Mouse (Mus musculus) urinary bladder, postnatal 25 days (tissue): ENCODE results near the gene Phf11b.
"Not testable (repeated sequence)": the region's sequence is repeated elsewhere in the genome, so short reads cannot be mapped to it uniquely, and the experiment has no call there.

Experiments
- DNase-seq: peaks from one replicate; pipeline ENCODE4 v3.0.0; 2022; ENCODE audit warnings: low spot score

Gene Phf11b

GRCm38 (mm10) chr14:59341189-59341588, at the start of gene Phf11b:
Phf11b (minus strand) TSS chr14:59341351.
- DNase-seq = not testable (repeated sequence)

- DNase-seq = peak; percentile 8
Measured at GRCm38 (mm10) chr14:59390181-59390580, 49.0 kb upstream of the Phf11b start.

- no peak for DNase-seq
Measured at GRCm38 (mm10) chr14:59389532-59389931, 48.4 kb upstream of the Phf11b start.

GRCm38 (mm10) chr14:59370348-59371068, 29.4 kb upstream of the Phf11b start:
- no peak for DNase-seq

- DNase-seq = no peak
Measured at GRCm38 (mm10) chr14:59366386-59367105, 25.4 kb upstream of the Phf11b start.

GRCm38 (mm10) chr14:59365244-59365644, 24.1 kb upstream of the Phf11b start, which contains the start of gene Phf11d:
Phf11d (minus strand) TSS chr14:59365470.
- peak; percentile 29 for DNase-seq

GRCm38 (mm10) chr14:59339541-59339940, 1.6 kb downstream of the Phf11b start:
- DNase-seq = no peak

GRCm38 (mm10) chr14:59336056-59336455, 5.1 kb downstream of the Phf11b start:
- DNase-seq = not testable (repeated sequence)

- peak; percentile 33 for DNase-seq
Measured at GRCm38 (mm10) chr14:59330499-59330898, 10.7 kb downstream of the Phf11b start.

- DNase-seq = not testable (repeated sequence)
Measured at GRCm38 (mm10) chr14:59319970-59320369, 21.2 kb downstream of the Phf11b start.

- DNase-seq = peak; percentile 19
Measured at GRCm38 (mm10) chr14:59319036-59319435, 22.1 kb downstream of the Phf11b start.

- DNase-seq = not testable (repeated sequence)
Measured at GRCm38 (mm10) chr14:59297391-59297790, 43.8 kb downstream of the Phf11b start, which contains the start of gene Phf11a. Phf11a (minus strand) TSS chr14:59297522.

GRCm38 (mm10) chr14:59291769-59292168, 49.4 kb downstream of the Phf11b start:
- not testable (repeated sequence) for DNase-seq

- DNase-seq = peak; percentile 35
Measured at GRCm38 (mm10) chr14:59274961-59275360, 66.2 kb downstream of the Phf11b start.
